Mouse (Mus musculus) lung, postnatal 0 days (tissue): Measurements from ENCODE around the gene Otc.

Experiments
- CTCF ChIP-seq: IDR thresholded peaks from 2 replicates; pipeline ENCODE4 v1.5.1; 2016; ENCODE audit warnings: antibody characterized with exemption, mild to moderate bottlenecking
- EP300 ChIP-seq: IDR thresholded peaks from 2 replicates; pipeline ENCODE4 v1.6.1; 2016; ENCODE audit warnings: antibody characterized with exemption, mild to moderate bottlenecking, control low read depth

DNA sequence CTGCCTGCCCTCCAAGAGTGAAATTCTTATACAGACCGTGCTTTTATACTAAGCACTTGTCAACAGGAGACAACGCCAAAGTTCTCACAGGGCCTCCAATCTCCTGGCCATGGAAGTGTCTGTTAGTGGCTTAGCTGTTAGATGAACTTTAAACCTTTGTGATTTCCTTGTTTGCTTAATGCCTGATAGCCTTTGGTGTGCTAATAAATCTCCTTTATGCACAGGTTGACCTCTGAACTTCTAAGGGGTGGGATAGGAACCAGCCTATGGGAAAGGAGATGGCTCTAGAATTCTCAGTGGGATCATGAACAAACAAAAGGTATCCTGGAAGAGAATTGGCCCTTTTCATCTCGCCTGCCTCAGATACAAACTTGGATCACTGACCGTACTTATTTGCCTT lies 12.6 kb upstream of the Otc start:
- TF ChIP-seq CTCF (no peak), EP300 (no peak)
